Mouse (Mus musculus) megakaryocyte, embryonic 14.5 days (primary cell): ENCODE measurements around the gene H2-Ob. TPM values are rescaled to one million over a fixed set of nuclear protein-coding genes. Genes with fewer than 3 reads are reported as not detected.
A peak's percentile ranks its signal among the peaks of the same experiment; 100 is the strongest.
"Not testable (repeated sequence)": the region's sequence is repeated elsewhere in the genome, so short reads cannot be mapped to it uniquely, and the experiment has no call there.

Experiments used
- H3K27me3 ChIP-seq: replicated peaks from 2 replicates; pipeline ENCODE3; 2012; ENCODE audit warnings: inconsistent platforms
- H3K36me3 ChIP-seq: replicated peaks from 2 replicates; pipeline ENCODE3; 2012; ENCODE audit warnings: low read length, inconsistent platforms, mixed read lengths
- H3K4me1 ChIP-seq: 2 replicates; pipeline ENCODE4 v1.6.1; 2012; ENCODE audit warnings: inconsistent platforms
- H3K4me3 ChIP-seq: replicated peaks from 2 replicates; pipeline ENCODE3; 2012; ENCODE audit warnings: moderate library complexity, mild to moderate bottlenecking, inconsistent platforms
- H3K9me3 ChIP-seq: 2 replicates; pipeline ENCODE4 v1.6.1; 2012; ENCODE audit warnings: inconsistent platforms
- FLI1 ChIP-seq: IDR thresholded peaks from 2 replicates; pipeline ENCODE4 v1.6.1; 2012; ENCODE audit warnings: low read length, inconsistent platforms, mixed read lengths
- GATA1 ChIP-seq: IDR thresholded peaks from 3 replicates; pipeline ENCODE4 v1.6.1; 2012; ENCODE audit warnings: mixed read lengths, low read length, inconsistent platforms, borderline replicate concordance
- polyA plus RNA-seq: library from polyadenylated mRNA; stranded (reverse); fragments of >175 nt; gene quantifications from 2 replicates; pipeline ENCODE4 v1.2.3, GENCODE M21; 2012; ENCODE audit warnings: low replicate concordance; ENCODE audit not compliant: insufficient read depth

H2-Ob gene
- polyA plus RNA-seq, 1 experiment = 0.76 TPM

DNA sequence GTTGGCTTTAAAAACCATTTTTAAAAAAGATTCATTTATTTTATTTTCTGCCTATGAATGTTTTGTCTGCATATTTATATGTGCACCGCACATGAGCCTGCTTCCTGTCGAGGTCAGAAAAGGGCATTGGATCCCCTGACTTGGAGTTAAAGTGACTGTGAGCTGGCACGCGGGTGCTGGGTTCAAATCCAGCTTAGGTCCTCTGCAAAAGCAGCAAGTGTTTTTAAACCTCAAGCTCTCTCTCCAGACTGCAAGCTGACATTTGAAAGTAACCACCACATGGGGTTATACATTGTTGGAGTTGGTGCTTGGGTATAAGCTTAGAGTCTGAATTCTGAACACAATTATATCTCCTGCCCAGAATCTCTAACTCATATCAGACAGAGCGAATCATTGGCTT is 20.7 kb upstream of the H2-Ob start:
- Histone ChIP-seq H3K36me3 (peaks cover 56% of the 10 kb centered on the region), H3K27me3 (no peaks in the 10 kb centered on the region), H3K4me1 (peaks cover 27% of the 10 kb centered on the region), H3K4me3 (no peak overlapping the region), H3K9me3 (no peaks in the 10 kb centered on the region)
- TF ChIP-seq GATA1 = no peak

DNA sequence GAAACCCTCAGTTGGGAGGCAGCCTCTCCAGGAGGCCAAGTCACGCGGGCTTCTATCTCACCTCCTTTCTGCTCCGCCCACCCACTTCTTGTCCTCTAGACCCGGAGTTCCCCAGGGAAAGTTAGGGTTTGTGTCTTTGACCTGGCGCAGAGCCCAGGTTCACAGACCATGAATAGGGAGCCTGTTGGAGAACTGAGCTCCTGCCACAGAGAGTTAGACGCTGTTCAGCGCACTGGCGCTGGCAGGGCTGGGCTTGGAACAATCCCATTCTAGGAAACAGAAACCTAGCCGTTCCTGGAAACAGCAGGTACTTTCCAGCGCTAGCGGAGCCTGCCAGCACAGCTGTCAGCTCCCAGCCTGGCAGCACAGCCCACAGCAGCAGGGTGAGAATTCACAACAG is 20.0 kb upstream of the H2-Ob start:
- Histone ChIP-seq H3K36me3 (peaks cover 49% of the 10 kb centered on the region), H3K4me1 (peaks cover 27% of the 10 kb centered on the region), H3K9me3 (no peaks in the 10 kb centered on the region), H3K27me3 (no peaks in the 10 kb centered on the region), H3K4me3 (peak overlapping the region; percentile 69)
- TF ChIP-seq FLI1 = no peak
- no peak for TF ChIP-seq GATA1

- H3K9me3 ChIP-seq, H3K27me3 ChIP-seq: not testable (repeated sequence)
- H3K4me1 ChIP-seq = peaks cover 27% of the 10 kb centered on the region
- peak overlapping the region; percentile 69 for H3K4me3 ChIP-seq
- H3K36me3 ChIP-seq = peaks cover 45% of the 10 kb centered on the region
Observed at GRCm38 (mm10) chr17:34219096-34219495, 19.6 kb upstream of the H2-Ob start.

DNA sequence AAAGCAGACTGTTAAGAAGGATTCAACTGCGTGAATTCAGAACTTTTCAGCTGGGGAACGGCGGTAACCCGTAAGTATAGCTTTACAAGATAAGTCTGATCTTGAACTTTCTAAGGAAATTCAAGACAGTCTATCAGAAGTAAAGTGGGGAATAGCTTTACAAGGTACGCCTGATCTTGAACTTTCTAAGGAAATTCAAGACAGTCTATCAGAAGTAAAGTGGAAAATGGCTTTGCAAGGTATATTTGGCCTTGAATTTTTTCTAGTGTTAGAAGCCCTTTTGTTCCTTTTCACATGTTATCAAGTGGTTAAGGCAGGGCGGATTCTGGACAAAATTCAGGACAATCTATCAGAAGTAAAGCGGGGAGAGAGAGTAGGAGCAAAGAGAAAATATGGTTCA is 18.9 kb upstream of the H2-Ob start:
- peaks cover 38% of the 10 kb centered on the region for H3K36me3 ChIP-seq
- not testable (repeated sequence) for H3K27me3 ChIP-seq, H3K9me3 ChIP-seq, H3K4me3 ChIP-seq
- H3K4me1 ChIP-seq = peaks cover 27% of the 10 kb centered on the region

DNA sequence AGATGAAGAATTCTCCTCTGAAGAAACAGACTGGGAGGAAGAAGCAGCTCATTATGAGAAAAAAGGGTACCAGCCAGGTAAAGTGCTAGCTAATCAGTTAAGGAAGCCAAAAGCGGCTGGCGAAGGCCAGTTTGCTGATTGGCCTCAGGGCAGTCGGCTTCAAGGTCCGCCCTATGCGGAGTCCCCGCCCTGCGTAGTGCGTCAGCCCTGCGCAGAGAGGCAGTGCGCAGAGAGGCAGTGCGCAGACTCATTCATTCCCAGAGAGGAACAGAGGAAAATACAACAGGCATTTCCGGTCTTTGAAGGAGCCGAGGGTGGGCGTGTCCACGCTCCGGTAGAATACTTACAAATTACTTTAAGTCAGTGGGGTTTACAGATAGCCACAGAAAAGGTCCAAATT is 18.3 kb upstream of the H2-Ob start:
- Histone ChIP-seq H3K4me1 (peaks cover 26% of the 10 kb centered on the region), H3K36me3 (peaks cover 32% of the 10 kb centered on the region)
- not testable (repeated sequence) for H3K4me3 ChIP-seq, H3K27me3 ChIP-seq, H3K9me3 ChIP-seq

DNA sequence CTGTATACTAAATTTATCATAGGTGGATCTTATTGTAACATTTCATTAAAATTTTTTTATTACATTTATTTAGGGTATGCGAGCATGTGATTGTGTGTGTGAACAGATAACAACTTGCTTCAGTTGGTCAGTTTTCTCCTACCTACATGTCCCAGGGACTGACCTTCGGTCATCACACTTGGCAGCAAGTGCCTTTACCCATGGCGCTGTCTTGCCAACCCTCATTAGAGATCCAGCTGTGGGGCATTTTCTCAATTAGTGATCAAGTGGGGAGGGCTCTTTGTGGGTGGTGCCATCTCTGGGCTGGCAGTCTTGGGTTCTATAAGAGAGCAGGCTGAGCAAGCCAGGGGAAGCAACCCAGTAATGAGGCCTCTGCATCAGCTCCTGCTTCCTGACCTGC is 13.9 kb upstream of the H2-Ob start:
- H3K4me3 ChIP-seq = no peak overlapping the region
- no peaks in the 10 kb centered on the region for H3K36me3 ChIP-seq
- H3K27me3 ChIP-seq = no peaks in the 10 kb centered on the region
- H3K4me1 ChIP-seq = no peaks in the 10 kb centered on the region; the same call in 1 of the 2 replicates
- no peak for TF ChIP-seq FLI1
- TF ChIP-seq GATA1 = no peak
- no peaks in the 10 kb centered on the region for H3K9me3 ChIP-seq

DNA sequence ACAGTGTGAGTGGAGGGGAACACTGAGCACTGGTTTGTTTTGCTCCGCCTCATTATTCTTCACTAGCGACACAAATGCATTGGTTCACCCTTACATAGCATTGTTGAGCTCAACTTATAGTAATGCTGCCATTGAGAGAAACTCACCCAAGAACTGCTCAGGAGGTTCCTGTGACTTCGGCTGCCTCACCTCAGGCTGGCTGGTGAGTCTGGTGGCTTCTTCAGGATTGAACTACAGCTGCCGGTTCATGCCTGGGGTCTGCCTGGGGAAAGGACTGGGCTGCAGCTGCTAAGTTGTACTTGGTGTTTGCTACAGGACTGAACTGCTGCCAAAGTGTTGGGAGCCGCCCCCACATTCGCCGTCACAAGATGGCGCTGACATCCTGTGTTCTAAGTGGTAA is 13.3 kb upstream of the H2-Ob start:
- no peaks in the 10 kb centered on the region for H3K27me3 ChIP-seq
- H3K4me1 ChIP-seq = no peaks in the 10 kb centered on the region; the same call in 1 of the 2 replicates
- no peak overlapping the region for H3K4me3 ChIP-seq
- no peaks in the 10 kb centered on the region for H3K9me3 ChIP-seq
- no peak for TF ChIP-seq FLI1
- no peak for TF ChIP-seq GATA1
- H3K36me3 ChIP-seq = no peaks in the 10 kb centered on the region

- not testable (repeated sequence) for H3K27me3 ChIP-seq, H3K36me3 ChIP-seq
Observed at GRCm38 (mm10) chr17:34225911-34226310, 12.8 kb upstream of the H2-Ob start.

GRCm38 (mm10) chr17:34230971-34231370 is 7.7 kb upstream of the H2-Ob start:
- H3K4me1 ChIP-seq, H3K36me3 ChIP-seq, H3K4me3 ChIP-seq, H3K9me3 ChIP-seq, H3K27me3 ChIP-seq: not testable (repeated sequence)

More at GRCm38 (mm10) chr17:34225911-34226310, 12.8 kb upstream of the H2-Ob start:
- H3K4me1 ChIP-seq, H3K4me3 ChIP-seq, H3K9me3 ChIP-seq: not testable (repeated sequence)

DNA sequence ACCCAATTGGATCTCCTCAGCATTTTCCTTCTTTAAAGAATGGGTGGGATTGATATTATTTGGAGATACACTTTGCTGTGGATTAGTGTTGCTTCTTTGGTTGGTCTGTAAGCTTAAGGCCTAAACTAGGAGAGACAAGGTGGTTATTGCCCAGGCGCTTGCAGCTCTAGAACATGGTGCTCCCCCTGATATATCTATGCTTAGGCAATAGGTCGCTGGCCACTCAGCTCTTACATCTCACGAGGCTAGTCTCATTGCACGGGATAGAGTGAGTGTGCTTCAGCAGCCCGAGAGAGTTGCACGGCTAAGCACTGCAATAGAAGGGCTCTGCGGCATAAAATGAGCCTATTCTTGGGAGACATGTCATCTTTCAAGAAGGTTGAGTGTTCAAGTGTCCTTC is 6.7 kb upstream of the H2-Ob start:
- H3K36me3 ChIP-seq, H3K4me3 ChIP-seq, H3K27me3 ChIP-seq, H3K9me3 ChIP-seq: not testable (repeated sequence)
- peaks cover 12% of the 10 kb centered on the region for H3K4me1 ChIP-seq

DNA sequence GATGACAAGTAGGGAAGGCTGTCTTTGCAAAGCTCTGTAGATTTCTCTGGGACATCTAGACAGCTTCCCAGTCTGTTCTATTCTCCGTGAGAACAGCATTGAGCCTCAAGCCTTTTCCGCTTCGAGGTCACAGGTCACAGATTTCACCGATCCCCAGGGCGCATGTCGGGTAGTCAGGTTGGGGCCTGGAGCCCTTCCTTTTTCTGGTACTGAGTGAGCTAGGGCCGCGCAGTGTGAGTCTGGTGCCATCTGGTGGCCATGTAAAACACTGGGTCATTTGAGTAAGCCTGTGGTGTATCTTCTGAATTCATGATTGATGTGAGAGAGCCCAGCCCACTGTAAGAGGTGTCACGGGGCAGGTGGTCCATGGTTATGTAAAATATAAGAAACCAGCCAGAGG is 3.8 kb upstream of the H2-Ob start:
- Histone ChIP-seq H3K9me3 (no peaks in the 10 kb centered on the region), H3K4me1 (peaks cover 29% of the 10 kb centered on the region), H3K4me3 (peak overlapping the region; percentile 23), H3K27me3 (no peaks in the 10 kb centered on the region), H3K36me3 (no peaks in the 10 kb centered on the region)
- TF ChIP-seq FLI1 (no peak), GATA1 (no peak)

GRCm38 (mm10) chr17:34236691-34237090 is 2.0 kb upstream of the H2-Ob start:
- peaks cover 8% of the 10 kb centered on the region for H3K9me3 ChIP-seq
- H3K4me3 ChIP-seq = no peak overlapping the region
- peaks cover 41% of the 10 kb centered on the region for H3K4me1 ChIP-seq
- peaks cover 2% of the 10 kb centered on the region for H3K36me3 ChIP-seq
- TF ChIP-seq FLI1 (no peak), GATA1 (no peak)
- no peaks in the 10 kb centered on the region for H3K27me3 ChIP-seq
